Mouse (Mus musculus): Measurements from ENCODE around the gene Gm10639.
"Not testable (repeated sequence)": the region's sequence is repeated elsewhere in the genome, so short reads cannot be mapped to it uniquely, and the experiment has no call there.

DNA sequence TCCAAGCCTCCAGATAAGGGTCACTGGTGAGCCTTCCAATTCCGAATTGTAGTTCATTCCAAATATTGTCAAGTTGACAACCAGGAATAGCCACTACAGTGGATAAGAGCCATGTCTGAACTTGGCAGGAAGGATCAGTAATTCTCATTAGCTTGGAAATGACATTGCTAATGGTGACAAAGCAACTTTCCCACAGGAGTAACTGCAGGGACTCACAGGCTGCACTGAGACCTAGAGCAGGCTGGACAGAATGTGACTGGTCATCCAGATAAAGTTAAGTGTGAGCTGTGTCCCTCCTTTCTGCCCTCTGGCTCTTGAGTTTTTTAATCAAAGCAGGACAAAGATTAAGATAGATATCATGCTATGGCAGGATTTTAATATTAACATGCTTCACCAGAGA lies 660 bp upstream of the Gm10639 start:
- TF ChIP-seq CTCF, EP300 (IDR thresholded peaks at IDR 0.05; ENCODE audit: low read depth): not testable (repeated sequence)

All from liver, postnatal 0 days (tissue).